Mouse (Mus musculus) embryo, embryonic 9.5 days (tissue): Measurements from ENCODE around the gene Ifngr1.

Source experiments
- DNase-seq: peaks from one replicate; pipeline ENCODE4 v3.0.0-alpha.2; 2017; ENCODE audit errors: extremely low spot score

Ifngr1 gene

DNA sequence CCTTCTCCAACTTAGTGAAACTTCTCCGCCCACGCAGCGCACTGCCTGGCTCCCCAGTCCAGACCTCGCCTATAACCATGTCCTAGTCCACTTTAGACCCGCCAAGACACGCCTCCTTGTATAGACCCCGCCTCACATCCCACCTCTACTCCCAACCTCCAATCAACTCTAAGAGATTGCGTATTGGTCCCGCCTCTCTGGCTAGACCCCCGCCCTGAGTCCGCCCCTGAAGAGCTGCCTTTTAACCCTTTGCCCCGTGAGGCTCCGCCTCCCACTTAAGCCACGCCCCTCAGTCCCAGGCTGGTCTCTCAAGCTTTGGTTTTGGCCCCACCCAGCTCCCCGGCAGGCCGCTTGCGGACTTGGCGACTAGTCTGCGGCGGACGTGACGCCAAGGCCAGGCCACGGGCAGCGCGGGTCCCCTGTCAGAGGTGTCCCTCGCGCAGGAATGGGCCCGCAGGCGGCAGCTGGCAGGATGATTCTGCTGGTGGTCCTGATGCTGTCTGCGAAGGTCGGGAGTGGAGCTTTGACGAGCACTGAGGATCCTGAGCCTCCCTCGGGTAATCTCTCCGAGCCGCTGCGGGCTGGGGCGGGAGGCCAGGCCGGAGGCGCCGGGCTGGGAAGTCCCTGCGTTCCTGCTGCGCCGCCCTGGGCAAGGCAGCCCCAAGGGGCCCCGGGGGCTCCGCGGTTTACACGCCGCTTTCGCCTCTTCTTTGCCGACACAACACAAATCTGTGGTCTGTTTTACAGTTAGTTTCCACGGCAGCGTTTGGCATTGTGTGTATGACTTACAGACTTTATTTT is at the start of gene Ifngr1:
Gene Ifngr1, plus strand, starts transcription at position 309 of the 801 bp plus-strand sequence.
- DNase-seq, result peak; percentile 100

DNA sequence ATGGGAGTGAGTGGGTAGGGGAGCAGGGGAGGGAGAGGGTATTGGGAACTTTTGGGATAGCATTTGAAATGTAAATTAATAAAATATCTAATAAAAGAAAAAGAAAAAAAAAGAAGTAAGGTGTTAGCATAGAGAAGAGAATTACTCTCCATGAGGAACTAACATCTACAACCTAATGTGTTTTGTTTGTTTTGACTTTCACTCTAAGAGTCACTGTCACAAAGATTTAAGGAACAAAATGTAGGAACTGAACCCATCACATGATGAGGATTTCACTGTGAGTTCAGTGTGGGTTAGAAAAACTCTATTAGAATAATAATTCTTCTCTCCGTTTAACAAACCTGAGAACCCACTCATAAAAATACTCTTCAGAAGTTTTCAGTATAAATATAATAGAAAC is 44.9 kb upstream of the Ifngr1 start:
- no peak for DNase-seq

DNA sequence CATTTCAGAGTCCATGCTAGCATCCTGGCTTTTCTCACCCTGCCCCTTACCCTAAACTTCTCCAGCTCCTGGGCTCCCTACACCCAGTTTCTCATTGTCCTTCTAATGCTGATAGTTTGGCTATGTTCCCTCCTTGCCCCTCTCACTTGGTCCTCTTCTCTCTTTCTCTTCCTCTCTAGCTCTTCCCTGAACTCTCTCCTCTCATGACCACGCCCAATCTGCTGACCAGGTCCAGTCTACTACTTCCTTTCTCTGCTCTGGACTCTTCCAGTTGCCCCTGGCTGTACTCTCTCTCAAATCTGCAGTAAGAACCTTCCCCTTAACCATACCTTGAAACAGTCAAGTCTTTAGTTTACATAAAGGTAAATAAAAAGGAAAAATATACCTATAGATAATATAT is 43.7 kb upstream of the Ifngr1 start:
- DNase-seq, result no peak

DNA sequence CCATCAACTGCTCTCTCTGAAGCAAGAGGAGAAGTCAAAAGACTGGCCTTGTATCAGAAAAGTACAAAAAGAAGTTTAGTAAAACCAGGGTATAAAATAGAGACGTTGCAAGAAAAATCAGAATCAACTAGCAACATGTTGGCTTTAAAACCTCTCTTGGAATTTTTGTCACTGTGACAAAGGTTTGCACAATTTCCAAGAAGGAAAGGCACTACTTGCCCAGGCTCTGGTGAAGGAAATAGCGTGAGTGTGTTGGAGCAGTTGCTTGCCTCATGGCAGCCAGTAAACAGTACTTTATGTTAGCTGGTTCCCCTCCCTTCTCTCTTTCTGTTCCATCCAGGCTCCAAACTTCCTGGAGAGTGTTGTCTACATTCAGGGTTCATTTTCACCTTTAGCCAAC is 43.3 kb upstream of the Ifngr1 start:
- DNase-seq, result no peak

DNA sequence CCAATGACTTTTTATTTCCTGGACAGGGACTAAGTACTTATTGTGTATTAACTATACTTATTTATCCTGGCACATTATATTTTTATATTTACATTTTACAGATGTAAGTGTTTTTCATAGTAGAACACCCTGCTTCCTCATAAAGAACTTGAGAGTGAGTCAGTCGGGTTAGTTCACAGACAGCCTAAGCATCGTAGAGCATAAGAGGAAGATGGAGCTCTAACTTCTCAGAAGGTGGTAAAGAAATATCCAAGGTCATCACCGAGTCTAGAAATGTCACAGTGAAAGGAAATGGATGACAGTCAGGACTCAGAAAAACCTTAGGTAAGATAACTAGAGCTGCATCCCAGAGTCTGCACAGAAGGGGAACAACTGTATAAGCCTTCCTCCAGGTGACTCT is 40.2 kb upstream of the Ifngr1 start:
- no peak for DNase-seq

GRCm38 (mm10) chr10:19553857-19554256 is 37.9 kb upstream of the Ifngr1 start:
- DNase-seq, result no peak

DNA sequence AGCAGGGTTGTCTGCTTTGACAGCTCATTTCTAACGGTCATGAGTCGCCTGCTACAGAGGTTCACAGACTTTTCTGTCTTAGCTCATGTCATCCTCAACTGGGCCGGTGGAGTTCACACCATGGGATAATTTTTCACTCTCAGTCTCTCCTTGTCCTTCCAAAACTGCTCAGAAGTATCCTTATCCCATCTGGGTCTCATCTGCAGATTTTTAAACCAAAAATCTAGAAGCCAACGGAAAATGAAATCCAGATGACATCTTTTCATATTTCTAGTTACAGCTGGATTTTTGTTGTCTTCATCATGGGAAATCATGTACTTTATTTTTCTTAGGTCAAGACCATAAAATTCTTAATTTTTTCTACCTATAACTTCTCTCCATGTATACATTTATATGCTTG is 34.1 kb upstream of the Ifngr1 start:
- DNase-seq, result no peak

- no peak for DNase-seq
These were observed 32.1 kb upstream of the Ifngr1 start for GRCm38 (mm10) chr10:19559565-19560165.

GRCm38 (mm10) chr10:19562598-19562997 is 29.2 kb upstream of the Ifngr1 start:
- no peak for DNase-seq

DNA sequence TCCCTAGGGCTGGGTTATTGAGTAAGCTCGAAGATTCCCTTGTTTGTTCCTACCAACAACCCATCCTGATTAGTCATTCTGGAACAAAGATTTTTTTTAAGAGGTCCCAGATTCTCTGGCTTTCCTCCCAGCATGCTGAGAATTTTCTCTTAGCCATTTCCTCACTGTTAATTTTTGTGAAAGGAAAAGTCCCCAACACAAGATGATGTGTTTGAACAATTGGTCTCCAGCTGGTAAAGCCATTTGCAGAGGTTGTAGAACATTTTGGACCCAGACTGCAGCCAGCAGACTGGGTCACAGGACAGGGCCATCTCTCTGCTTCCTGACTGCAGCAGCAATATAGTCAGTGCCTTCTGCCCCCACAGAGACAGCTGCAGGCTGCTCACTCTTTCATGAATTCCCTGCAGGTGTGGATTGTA is 28.3 kb upstream of the Ifngr1 start:
- no peak for DNase-seq

GRCm38 (mm10) chr10:19567481-19567880 is 24.3 kb upstream of the Ifngr1 start:
- DNase-seq, result no peak

GRCm38 (mm10) chr10:19570288-19570687 is 21.5 kb upstream of the Ifngr1 start:
- no peak for DNase-seq

GRCm38 (mm10) chr10:19570716-19571115 is 21.0 kb upstream of the Ifngr1 start:
- no peak for DNase-seq

GRCm38 (mm10) chr10:19577571-19577970 is 14.2 kb upstream of the Ifngr1 start:
- DNase-seq, result no peak

DNA sequence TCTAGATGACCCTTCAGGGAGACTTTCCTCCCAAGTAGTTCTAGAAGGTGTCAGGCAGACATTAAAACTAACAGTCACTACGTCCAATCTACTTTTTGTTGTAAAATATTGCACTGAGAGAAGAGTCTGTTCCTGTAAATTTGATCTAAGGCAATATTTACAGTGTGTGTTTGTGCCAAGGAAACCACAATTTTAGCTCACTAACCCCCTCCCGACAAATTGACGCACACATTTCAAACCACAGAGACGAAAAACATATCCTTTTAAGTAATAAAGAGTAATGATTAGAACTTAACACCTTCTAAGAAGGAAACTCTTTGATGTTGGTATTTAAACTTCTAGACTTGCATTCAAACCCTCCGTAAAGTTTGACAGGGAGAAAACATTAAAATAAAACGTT is 13.7 kb upstream of the Ifngr1 start:
- DNase-seq, result no peak

DNA sequence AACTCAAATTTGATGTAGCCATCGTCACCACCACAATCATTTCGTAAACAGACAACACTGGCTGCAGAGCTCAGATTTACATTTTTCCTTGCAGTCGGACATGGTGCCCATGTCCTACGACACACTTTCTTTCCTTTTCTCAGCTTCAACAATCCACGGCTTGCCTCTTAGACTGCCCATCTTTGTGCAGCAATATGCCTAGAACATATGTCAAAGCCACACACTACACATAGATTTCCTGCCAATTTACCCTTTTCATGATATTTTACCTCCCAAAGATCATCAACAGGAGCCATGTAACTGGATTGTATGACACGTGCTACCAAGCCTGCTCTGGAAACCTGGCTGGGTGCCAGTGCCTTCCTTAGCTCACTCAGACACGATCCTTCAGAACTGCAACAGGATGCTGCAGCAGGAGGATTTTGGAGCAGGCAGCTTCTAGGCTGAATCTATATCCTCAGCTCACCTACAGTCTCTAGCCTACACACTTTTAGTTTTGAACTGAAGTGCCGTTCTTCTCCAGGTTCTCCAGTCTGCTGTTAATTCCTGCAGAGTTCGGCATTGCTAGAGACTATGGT is 13.3 kb upstream of the Ifngr1 start:
- DNase-seq, result no peak

DNA sequence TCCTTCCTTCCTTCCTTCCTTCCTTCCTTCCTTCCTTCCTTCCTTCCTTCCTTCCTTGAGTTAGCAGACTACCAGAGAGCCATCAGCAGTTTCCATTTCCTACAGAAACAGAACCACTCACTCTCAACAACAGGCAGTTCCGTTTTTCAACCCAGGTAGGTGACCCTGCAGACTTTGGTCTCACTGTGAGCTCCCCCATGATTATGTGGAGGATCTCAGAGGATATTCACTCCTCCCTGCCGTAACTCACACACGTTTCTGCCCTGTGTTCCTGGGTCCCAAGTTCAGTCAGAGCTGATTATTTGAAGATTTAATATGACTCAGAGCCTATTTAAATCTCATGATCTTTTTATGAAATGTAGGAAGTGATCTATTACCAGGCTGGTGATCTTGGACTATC is 11.1 kb upstream of the Ifngr1 start:
- DNase-seq, result no peak

DNA sequence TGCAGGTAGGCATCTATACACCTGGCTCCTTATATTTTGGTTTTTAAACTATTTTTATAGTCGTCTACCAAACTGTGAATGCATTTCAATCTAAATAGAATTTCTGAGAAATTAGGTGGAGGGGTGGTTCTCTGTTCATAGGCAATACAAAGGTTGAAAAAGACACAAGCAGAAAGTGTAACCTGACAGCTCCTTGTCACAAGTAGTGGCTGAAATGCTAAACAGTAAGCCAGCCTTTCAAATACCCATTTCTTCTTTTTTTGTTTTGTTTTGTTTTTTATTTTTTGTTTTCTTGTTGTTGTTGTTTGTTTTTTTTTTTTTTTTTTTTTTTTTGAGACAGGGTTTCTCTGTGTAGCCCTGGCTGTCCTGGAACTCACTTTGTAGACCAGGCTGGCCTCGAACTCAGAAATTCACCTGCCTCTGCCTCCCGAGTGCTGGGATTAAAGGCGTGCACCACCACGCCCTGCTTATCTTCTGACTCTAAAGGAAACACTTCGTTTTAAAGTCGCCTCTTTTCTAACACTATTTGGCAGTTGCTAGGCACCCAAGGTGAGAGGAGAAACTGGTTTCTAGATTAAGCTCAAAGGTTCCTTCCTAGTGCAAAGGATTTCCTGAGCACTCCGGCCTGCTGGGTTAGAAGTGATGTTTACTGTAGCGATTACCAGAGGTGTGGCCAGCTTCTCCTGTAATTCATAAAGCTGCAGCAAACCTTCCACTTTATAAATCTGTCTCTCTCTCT is 9.7 kb upstream of the Ifngr1 start:
- no peak for DNase-seq

GRCm38 (mm10) chr10:19582806-19583430 is 8.8 kb upstream of the Ifngr1 start:
- DNase-seq, result no peak

DNA sequence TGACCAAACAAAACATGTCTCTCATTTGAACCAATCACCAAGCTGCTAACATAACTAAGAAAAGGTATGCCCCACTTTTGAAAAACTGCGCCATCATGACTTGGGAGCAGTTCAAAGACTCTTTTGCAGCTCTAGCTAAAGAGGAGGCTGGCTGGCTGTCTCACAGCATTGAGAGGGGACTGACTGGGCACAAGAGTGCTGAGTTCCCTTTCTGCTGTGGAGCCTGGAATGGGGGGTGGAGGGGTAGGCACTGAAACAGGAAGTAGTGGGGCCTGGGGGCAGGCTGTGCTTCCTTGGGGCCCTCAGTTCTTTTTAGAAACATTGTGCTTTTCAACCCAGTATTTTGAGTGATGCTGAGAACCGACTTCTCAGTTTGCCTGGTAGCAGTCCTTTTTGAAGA is 7.7 kb upstream of the Ifngr1 start:
- DNase-seq, result no peak

DNA sequence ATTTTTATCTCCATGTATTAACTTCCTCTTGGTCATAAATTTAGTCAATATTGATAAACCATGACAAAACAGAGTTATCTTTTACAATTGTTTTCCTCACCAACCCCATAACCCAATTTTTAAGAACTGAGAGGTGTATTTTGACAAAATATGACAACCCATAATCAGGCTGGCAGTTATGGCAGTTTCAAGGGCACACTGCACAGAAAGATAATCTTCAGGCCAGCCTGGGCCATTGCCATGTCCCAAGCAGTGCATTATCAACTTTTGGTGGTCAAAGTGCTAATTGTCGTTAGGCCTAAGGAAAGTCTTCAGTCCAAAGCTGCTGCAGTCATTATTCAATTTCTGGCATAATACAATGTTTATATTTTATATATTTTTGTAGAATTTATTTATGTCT is 6.9 kb upstream of the Ifngr1 start:
- no peak for DNase-seq

DNA sequence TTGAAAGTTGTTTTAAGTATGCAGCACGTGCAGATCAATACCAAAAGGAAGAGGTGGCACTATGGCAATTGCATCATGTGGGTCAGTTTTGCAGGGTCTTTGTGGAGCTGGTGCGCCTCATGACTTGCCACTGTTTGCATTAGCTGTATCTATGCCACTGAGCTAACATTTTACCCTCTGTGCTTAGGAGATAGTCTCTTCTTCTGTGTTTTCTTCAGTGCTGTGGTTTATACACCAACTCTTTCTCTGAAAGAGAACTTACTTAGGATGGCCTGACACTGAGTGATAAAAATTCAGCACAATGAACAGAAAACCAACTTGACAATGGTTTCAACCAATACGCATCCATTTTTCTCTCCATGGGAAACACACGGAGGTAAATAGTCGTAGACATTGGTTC is 5.9 kb upstream of the Ifngr1 start:
- DNase-seq, result no peak
